Mouse (Mus musculus): ENCODE results near the gene Fads3. TPM values are rescaled to one million over a fixed set of nuclear protein-coding genes. Genes with fewer than 3 reads are reported as not detected.

Fads3 gene
- total RNA-seq, 2 experiments from 2014 or later = 0.97 to 1.4 TPM

GRCm38 (mm10) chr19:10105034-10105493 is 63.7 kb downstream of the Fads3 start:
- no peak for ATAC-seq (replicated peaks; ENCODE audit: poor library complexity, severe bottlenecking)

GRCm38 (mm10) chr19:10106634-10107033 is 65.3 kb downstream of the Fads3 start:
- no peak for ATAC-seq (replicated peaks; ENCODE audit: poor library complexity, severe bottlenecking)

- ATAC-seq (replicated peaks; ENCODE audit: poor library complexity, severe bottlenecking) = no peak
Measured at GRCm38 (mm10) chr19:10107051-10107611, 65.8 kb downstream of the Fads3 start.

- ATAC-seq (replicated peaks; ENCODE audit: poor library complexity, severe bottlenecking) = no peak
Measured at GRCm38 (mm10) chr19:10108129-10108528, 66.8 kb downstream of the Fads3 start.

- no peak for ATAC-seq (replicated peaks; ENCODE audit: poor library complexity, severe bottlenecking)
Measured at GRCm38 (mm10) chr19:10108666-10109065, 67.3 kb downstream of the Fads3 start.

Other genes with a start within 250 kb of the Fads3 start
- gene Scgb2a2, start 194.0 kb upstream of the Fads3 start, total RNA-seq (2014; fragmentation: Nextera tagmentation) = not detected in 2 replicates
- gene Scgb2a2, start 194.0 kb upstream of the Fads3 start, total RNA-seq (2017) = not detected in 2 replicates
- gene Incenp, start 142.0 kb upstream of the Fads3 start, total RNA-seq (2014; fragmentation: Nextera tagmentation) = 143 and 171 TPM in 2 replicates
- 99.8 and 115 TPM in 2 replicates for gene Incenp, start 142.0 kb upstream of the Fads3 start, total RNA-seq (2017)
- 806 and 810 TPM in 2 replicates for gene Fth1, start 61.0 kb upstream of the Fads3 start, total RNA-seq (2014; fragmentation: Nextera tagmentation)
- gene Fth1, start 61.0 kb upstream of the Fads3 start, total RNA-seq (2017) = 350 and 359 TPM in 2 replicates
- not detected in 2 replicates for gene Best1, start 39.9 kb upstream of the Fads3 start, total RNA-seq (2014; fragmentation: Nextera tagmentation)
- gene Best1, start 39.9 kb upstream of the Fads3 start, total RNA-seq (2017) = 0.09 TPM in 1 of 2 replicates, not detected in the other
- gene Rab3il1, start 39.9 kb upstream of the Fads3 start, total RNA-seq (2014; fragmentation: Nextera tagmentation) = 3.7 and 8.2 TPM in 2 replicates
- 1.9 and 2.8 TPM in 2 replicates for gene Rab3il1, start 39.9 kb upstream of the Fads3 start, total RNA-seq (2017)
- 4.8 and 5.5 TPM in 2 replicates for gene Fads2, start 60.2 kb downstream of the Fads3 start, total RNA-seq (2014; fragmentation: Nextera tagmentation)
- 3.7 and 5.4 TPM in 2 replicates for gene Fads2, start 60.2 kb downstream of the Fads3 start, total RNA-seq (2017)
- gene Fads1, start 141.3 kb downstream of the Fads3 start, total RNA-seq (2014; fragmentation: Nextera tagmentation) = 11.3 and 14.5 TPM in 2 replicates
- 9.7 and 18.5 TPM in 2 replicates for gene Fads1, start 141.3 kb downstream of the Fads3 start, total RNA-seq (2017)
- 356 and 442 TPM in 2 replicates for gene Tmem258, start 162.4 kb downstream of the Fads3 start, total RNA-seq (2014; fragmentation: Nextera tagmentation)
- gene Tmem258, start 162.4 kb downstream of the Fads3 start, total RNA-seq (2017) = 191 and 246 TPM in 2 replicates
- gene Fen1, start 162.6 kb downstream of the Fads3 start, total RNA-seq (2014; fragmentation: Nextera tagmentation) = 82.9 and 89.7 TPM in 2 replicates
- 145 and 160 TPM in 2 replicates for gene Fen1, start 162.6 kb downstream of the Fads3 start, total RNA-seq (2017)
- gene Myrf, start 199.2 kb downstream of the Fads3 start, total RNA-seq (2014; fragmentation: Nextera tagmentation) = not detected in 2 replicates
- not detected in 2 replicates for gene Myrf, start 199.2 kb downstream of the Fads3 start, total RNA-seq (2017)

Measured in granulocyte monocyte progenitor cell, adult 5-6 weeks (primary cell).